ENCODE assay signal across 25 mouse cellular contexts in the genomic region with DNA sequence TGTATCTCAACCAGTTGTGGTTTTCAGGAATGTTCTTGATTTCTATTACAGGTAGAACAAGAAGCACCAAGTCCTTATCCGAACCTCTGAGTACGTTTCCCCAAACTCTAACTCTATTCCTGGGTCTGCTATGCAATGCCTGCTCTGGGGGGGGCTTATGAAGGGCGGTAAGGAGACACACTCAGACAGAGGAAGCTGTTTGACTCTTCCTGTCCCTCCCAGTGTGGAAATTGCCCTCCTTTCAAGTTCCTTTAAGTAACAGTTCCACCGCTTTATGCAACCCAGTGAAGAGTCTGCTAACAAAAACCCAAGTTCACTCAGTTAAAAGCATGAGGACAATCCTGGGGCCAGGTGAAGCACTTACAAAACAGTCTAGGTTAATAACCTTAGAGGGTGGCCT. TPM values are rescaled to one million over a fixed set of nuclear protein-coding genes. Genes with fewer than 3 reads are reported as not detected.
DNase-seq lines count a peak whose midpoint lies in the region; ATAC-seq lines count a peak whose summit lies in the region.
"Had no signal": no experiment of that assay in that cellular context is flagged by ENCODE, and none has a peak within 500 bp of the region (broad histone marks: within the 10 kb centered on the region; RNA-seq: fewer than 3 reads in every experiment).

No protein-coding gene starts in this region.

- H3K27me3 ChIP-seq in kidney, embryonic 16.5 days (ENCODE audit: insufficient read depth, low read length), result no peaks in the 10 kb centered on the region
- H3K27me3 ChIP-seq in forebrain, embryonic 10.5 days (ENCODE audit: poor library complexity, severe bottlenecking), result no peaks in the 10 kb centered on the region
- H3K27me3 ChIP-seq: heart, embryonic 13.5 days; neural tube, embryonic 12.5 days had no signal

- no peak overlapping the region for H3K9ac ChIP-seq in kidney, embryonic 16.5 days (replicated peaks; ENCODE audit: low read length)
- H3K9ac ChIP-seq: heart, embryonic 13.5 days; neural tube, embryonic 12.5 days had no signal

- H3K9me3 ChIP-seq in kidney, embryonic 16.5 days (ENCODE audit: low read length), result 0 out of 2 replicates have a peak, but pooled peaks cover 3% of the 10 kb centered on the region
- peaks cover 7% of the 10 kb centered on the region; the same call in 1 of the 2 replicates for H3K9me3 ChIP-seq in forebrain, embryonic 10.5 days
- H3K9me3 ChIP-seq: embryonic facial prominence, embryonic 10.5 days had no signal

- no peak overlapping the region for H3K4me2 ChIP-seq in kidney, embryonic 16.5 days (replicated peaks; ENCODE audit: low read depth, low read length)
- H3K4me2 ChIP-seq: heart, embryonic 13.5 days; liver, embryonic 11.5 days; neural tube, embryonic 12.5 days had no signal

- H3K4me3 ChIP-seq in kidney, embryonic 16.5 days (ENCODE audit: low read length), result no peak overlapping the region
- H3K4me3 ChIP-seq in forebrain, embryonic 10.5 days, result no peak overlapping the region
- H3K4me3 ChIP-seq: embryonic facial prominence, embryonic 10.5 days; heart, embryonic 13.5 days; midbrain, embryonic 10.5 days; neural tube, embryonic 12.5 days had no signal

- no peaks in the 10 kb centered on the region for H3K36me3 ChIP-seq in kidney, embryonic 16.5 days (ENCODE audit: insufficient read depth, low read length)
- no peaks in the 10 kb centered on the region for H3K36me3 ChIP-seq in forebrain, embryonic 10.5 days (replicated peaks)
- H3K36me3 ChIP-seq: embryonic facial prominence, embryonic 10.5 days; heart, embryonic 13.5 days; midbrain, embryonic 10.5 days; neural tube, embryonic 12.5 days had no signal

- H3K4me1 ChIP-seq in kidney, embryonic 16.5 days (ENCODE audit: insufficient read depth, low read length), result no peaks in the 10 kb centered on the region
- H3K4me1 ChIP-seq in forebrain, embryonic 10.5 days, result no peaks in the 10 kb centered on the region
- H3K4me1 ChIP-seq: embryonic facial prominence, embryonic 10.5 days; heart, embryonic 13.5 days; midbrain, embryonic 10.5 days; neural tube, embryonic 12.5 days had no signal

- no peak overlapping the region for H3K27ac ChIP-seq in kidney, embryonic 16.5 days (ENCODE audit: low read length)
- H3K27ac ChIP-seq in forebrain, embryonic 10.5 days, result no peak overlapping the region
- H3K27ac ChIP-seq: embryonic facial prominence, embryonic 10.5 days; heart, embryonic 13.5 days; midbrain, embryonic 10.5 days; neural tube, embryonic 12.5 days had no signal

- no peak for ATAC-seq in kidney, embryonic 16.5 days (ENCODE audit: low FRiP score, low TSS enrichment)
- peak; percentile 79 for ATAC-seq in granulocyte monocyte progenitor cell, adult 5-6 weeks (replicated peaks; ENCODE audit: poor library complexity, severe bottlenecking)
- ATAC-seq: activated CD4-positive, CD25-positive, alpha-beta regulatory T cell, adult 4 months; forebrain, embryonic 16.5 days; hindbrain, embryonic 16.5 days; intestine, embryonic 16.5 days had no signal

- 59% methylated on average over 4 of the region's 4 CpGs for WGBS in kidney, embryonic 16.5 days
- 69% methylated on average over 4 of the region's 4 CpGs for WGBS in forebrain, embryonic 10.5 days

- DNase-seq in kidney, postnatal 36 days, result peak; percentile 12 to 18
- peak; percentile 36 for DNase-seq in 416B (ENCODE audit: low read depth)
- peak; percentile 23 for DNase-seq in ZHBTc4 (ENCODE audit: low read depth, low spot score)
- no peak for DNase-seq in forebrain, embryonic 10.5 days (ENCODE audit: extremely low spot score, low spot score)
- DNase-seq in embryo, embryonic 11 days, result no peak
- DNase-seq: adrenal gland, postnatal 14 days; cerebellum, adult 2 months; cerebellum, postnatal 36 days; gastrocnemius, postnatal 36 days; kidney, postnatal 14 days; right cerebral cortex, adult 18-20 months had no signal

RNA-seq across cellular contexts. Expression of gene BC051142, which starts 38.5 kb away (rescaled TPM):
- 0.23 and 0.74 TPM in 2 replicates for polyA plus RNA-seq in kidney, embryonic 16.5 days (2015; fragmentation: Nextera tagmentation; extraction: Ambion mirVana)
- not detected in 2 replicates for total RNA-seq in granulocyte monocyte progenitor cell, adult 5-6 weeks (2014; fragmentation: Nextera tagmentation)
- 0.21 TPM in 1 of 2 replicates, not detected in the other for total RNA-seq in granulocyte monocyte progenitor cell, adult 5-6 weeks (2017)
- 1.3 and 1.6 TPM in 2 replicates for polyA plus RNA-seq in forebrain, embryonic 10.5 days (2016; fragmentation: Nextera tagmentation; extraction: Ambion mirVana)
- total RNA-seq: gastrocnemius, postnatal 36 days; heart, postnatal 36 days had no signal

RNA-seq across cellular contexts. Expression of gene Btnl4, which starts 40.0 kb away (rescaled TPM):
- not detected in 2 replicates for polyA plus RNA-seq in kidney, embryonic 16.5 days (2015; fragmentation: Nextera tagmentation; extraction: Ambion mirVana)
- total RNA-seq in granulocyte monocyte progenitor cell, adult 5-6 weeks (2014; fragmentation: Nextera tagmentation), result not detected in 2 replicates
- not detected in 2 replicates for total RNA-seq in granulocyte monocyte progenitor cell, adult 5-6 weeks (2017)
- polyA plus RNA-seq in forebrain, embryonic 10.5 days (2016; fragmentation: Nextera tagmentation; extraction: Ambion mirVana), result not detected in 2 replicates
- total RNA-seq: adrenal gland, postnatal 14 days; gastrocnemius, postnatal 36 days; heart, postnatal 36 days had no signal
- polyA plus RNA-seq: activated CD4-positive, CD25-positive, alpha-beta regulatory T cell, adult 4 months; cerebellum, adult 2 months; embryonic facial prominence, embryonic 10.5 days; forebrain, embryonic 16.5 days; heart, embryonic 13.5 days; hindbrain, embryonic 16.5 days; limb, embryonic 11.5 days; liver, embryonic 11.5 days; lung, embryonic 16.5 days; midbrain, embryonic 10.5 days; neural tube, embryonic 12.5 days had no signal

Comparison
In these comparisons a context has a peak if more than half of its experiments do, and no peak if none do; other contexts are left out.
1. DNase-seq: peak in kidney, postnatal 36 days (2 of 2), 416B (single experiment) and ZHBTc4 (single experiment); none in forebrain, embryonic 10.5 days (single experiment) and embryo, embryonic 11 days (single experiment).